Mouse (Mus musculus) brain, adult 2 months (tissue): ENCODE data around the gene Armc12.
A peak's percentile ranks its signal among the peaks of the same experiment; 100 is the strongest.
"Not testable (repeated sequence)": the region's sequence is repeated elsewhere in the genome, so short reads cannot be mapped to it uniquely, and the experiment has no call there.

ENCODE experiments used
- DNase-seq: peaks from one replicate; pipeline ENCODE4 v3.0.0; 2011; ENCODE audit warnings: low read depth, low spot score

The Armc12 gene

DNA sequence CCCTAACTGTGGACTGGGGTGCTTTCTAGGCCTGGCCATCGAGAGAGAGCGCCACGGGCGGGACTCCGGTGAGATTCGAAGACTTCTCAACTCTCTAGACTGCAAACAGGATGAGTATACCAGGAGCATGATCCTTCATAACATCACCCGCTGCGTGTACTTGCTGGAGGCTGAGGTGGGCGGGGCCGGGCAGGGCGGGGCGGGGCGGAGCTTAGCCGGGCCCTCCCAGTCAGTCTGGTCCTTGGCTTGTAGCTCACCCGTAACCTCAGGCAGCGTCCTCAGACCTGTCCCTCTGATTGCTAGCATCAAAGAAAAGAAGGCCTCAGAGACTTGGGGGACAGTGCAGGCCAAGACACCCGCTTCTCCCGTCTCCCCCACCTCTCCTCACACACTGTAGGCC, 1.3 kb downstream of the Armc12 start:
- no peak for DNase-seq

DNA sequence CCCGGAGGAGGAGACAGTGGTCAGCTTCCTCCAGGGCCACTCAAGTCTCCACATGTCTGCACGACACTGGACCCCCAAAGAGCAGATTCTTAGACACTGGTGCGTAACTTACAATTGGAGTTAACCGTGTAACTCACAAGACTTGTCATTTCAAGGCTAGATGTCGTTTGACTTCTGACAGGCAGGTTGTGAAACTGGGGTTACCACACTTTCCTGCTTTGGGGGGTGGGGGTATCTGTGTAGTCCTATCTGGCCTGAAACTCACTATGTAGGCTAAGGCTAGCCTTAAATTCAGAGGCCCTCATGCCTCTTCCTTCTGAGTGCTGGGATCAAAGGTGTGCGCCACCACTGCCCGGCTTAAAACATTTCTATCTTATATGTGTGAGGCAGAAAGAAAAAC, 2.0 kb downstream of the Armc12 start:
- DNase-seq: no peak

DNA sequence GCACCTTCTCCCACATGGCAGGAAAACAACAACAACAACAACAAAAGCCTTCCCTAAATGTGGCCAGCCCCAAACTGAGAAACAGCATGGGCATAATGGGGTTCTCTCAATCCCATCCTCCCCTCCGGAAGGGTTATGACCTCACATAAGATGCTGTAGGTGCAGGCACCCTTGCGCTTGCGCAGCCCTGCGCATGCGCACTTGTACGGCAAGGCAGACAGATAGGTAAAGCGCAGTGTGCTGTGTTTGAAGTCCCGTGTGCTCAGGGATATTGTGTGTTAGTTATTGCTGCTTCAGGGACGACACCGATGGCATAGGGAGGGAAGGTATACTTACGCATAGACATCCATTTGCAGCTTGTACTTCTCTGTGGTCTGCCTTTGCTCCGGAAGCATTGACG, 2.7 kb downstream of the Armc12 start:
- no peak for DNase-seq

DNA sequence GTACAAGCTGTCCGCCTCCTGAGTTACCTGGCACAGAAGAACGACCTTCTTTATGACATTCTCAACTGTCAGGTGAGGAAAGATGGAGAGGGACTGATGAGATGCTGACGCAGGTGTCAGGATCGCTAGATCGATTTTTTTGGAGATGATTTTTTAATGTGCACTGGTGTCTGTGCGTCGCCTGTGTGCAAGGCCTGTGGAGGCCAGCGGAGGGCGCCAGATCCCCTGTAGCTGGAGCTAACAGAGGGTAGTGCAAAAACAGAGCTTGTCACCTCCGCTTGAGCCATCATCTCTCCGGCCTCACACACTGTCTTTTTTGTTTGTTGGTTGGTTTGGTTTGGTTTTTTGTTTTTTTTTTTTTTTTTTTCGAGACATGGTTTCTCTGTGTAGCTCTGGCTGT, 7.3 kb downstream of the Armc12 start:
- DNase-seq: no peak

GRCm38 (mm10) chr17:28546925-28547324, 16.3 kb downstream of the Armc12 start:
- DNase-seq: no peak

DNA sequence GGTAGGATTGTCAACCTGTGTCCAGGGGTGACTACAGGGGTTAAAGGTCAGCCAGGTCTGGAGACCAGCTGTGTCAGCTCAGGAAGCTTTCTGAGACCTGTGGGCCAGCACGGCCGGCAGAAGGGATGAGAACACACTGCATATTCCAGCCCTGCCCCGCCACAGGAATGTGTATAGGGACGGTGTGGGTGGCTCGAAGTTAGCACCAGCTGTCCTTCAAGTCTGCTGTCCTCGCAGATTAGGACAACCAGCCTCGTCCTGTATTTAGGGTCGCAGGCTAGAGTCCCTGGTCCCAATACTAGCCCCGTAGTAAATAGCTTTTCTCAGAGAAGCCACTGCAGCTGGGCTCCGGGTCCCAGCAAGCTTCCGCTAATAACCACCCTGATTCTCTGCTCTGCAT, 17.9 kb downstream of the Armc12 start:
- DNase-seq: no peak

DNA sequence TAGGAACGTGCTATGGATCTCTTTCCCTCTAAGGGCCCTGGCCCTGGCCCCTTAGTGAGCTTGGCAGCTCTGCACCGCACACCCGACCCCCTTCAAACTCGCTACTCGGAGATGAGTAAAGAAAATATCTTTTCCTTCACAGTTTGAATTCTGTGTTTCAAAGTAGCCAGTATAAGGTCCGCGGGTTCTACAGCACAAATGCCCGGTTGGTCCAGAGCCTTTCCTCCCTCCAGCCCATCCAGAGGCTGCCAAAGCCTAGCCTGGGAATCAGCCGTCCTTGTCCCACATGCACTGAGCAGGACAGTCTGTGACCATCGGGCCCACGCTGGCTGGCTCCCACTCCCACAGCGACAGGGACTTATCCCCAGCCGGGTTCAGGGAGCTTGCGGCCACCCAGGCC, 18.5 kb downstream of the Armc12 start, which contains the start of gene Clpsl2:
TSS of gene Clpsl2 (plus strand) at position 301 of the 400 bp plus-strand sequence.
- no peak for DNase-seq

GRCm38 (mm10) chr17:28553040-28553793, 22.6 kb downstream of the Armc12 start:
- peak; percentile 82 for DNase-seq

DNA sequence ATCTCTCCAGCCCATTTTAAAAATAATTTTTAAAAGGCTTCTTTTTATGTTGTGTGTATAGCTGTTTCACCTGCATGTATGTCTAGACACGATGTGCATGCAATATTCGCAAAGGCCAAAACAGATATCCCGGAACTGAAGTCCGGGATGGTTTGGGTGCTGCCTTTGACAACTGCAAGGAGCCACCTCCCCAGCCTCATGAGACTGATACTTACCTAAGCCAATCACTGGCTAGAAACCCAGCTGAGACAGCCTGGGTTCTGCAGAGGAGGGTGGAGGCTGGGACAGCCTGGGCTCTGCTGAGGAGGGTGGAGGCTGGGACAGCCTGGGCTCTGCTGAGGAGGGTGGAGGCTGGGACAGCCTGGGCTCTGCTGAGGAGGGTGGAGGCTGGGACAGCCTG, 23.4 kb downstream of the Armc12 start:
- not testable (repeated sequence) for DNase-seq

DNA sequence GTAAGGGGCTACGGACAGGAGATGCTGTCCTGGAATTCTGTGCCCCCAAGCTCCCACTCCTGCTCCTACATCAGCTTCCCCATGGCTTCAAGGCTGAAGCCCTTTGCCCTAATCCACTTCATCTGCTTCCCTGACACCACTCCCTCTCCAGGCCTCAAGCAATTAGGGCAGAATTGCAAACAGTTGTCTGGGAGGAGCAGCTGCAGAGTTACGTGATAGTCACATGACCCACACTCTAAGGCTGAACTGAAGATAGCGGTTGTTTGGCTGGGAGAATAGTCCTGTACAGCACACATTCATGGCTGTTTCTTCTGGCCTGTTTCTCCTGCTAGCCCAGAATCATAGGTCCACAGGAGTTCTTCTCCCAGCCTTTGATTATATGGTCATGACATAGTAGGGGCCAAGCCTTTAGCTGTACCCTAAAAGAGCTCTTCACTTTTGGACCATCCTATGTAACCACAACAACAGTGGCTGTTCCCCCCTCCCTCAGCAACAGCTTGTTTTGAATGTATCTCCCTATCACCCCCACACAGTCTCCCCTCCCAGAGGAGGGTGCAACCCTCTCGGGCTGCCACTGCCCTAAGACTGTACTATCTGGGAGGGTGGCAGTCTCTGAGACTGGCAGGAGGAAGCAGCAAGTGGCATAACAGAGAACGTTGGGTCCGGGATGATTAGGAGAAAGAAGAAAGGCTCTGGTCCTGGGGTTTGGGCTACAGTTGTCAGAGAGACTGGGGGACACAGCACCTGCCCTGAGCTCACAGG, 26.2 kb downstream of the Armc12 start:
- DNase-seq: peak; percentile 53

GRCm38 (mm10) chr17:28557772-28558171, 27.2 kb downstream of the Armc12 start:
- DNase-seq: no peak

DNA sequence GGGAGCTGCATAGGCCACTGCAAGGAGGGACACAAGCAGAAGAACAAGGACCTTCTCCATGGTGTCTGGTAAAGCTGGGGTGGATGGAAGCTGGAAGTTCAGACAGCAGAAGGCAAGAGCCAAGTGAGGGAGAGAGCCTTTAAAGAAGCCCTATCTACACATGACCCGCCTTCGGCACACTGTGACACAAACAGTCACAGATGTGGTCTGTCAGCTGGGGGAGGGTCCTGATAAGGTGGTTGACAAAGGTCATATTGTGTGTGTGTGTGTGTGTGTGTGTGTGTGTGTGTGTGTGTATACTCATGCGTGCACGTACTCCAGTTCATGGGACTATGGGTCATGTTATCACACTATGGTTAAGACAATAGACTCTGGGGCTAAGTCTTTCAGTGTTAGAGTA, 30.0 kb downstream of the Armc12 start, which contains the start of gene Clps:
TSS of gene Clps (minus strand) at position 169 of the 400 bp plus-strand sequence.
- no peak for DNase-seq

DNA sequence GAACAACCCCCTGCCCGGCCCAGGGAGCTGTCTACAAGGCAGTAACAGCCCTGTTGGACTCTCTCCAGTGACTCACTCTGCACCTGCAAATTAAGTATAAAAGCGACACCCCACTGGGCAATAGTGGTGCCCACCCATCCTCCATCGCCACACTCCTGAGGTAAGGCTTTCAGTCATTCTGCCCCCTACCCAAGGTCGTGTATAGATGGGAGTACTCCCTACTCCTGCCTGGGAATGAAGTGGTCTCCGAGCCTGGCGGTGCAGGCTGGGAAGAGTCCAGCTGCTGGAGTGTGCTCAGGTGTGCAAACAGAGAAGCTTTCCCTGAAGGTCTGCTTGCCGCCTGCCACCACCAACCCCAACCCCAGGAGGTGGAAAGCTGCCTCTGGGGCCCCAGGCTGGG, 31.0 kb downstream of the Armc12 start:
- DNase-seq: no peak

- DNase-seq: no peak
These were observed 34.6 kb downstream of the Armc12 start for GRCm38 (mm10) chr17:28565181-28565580.

DNA sequence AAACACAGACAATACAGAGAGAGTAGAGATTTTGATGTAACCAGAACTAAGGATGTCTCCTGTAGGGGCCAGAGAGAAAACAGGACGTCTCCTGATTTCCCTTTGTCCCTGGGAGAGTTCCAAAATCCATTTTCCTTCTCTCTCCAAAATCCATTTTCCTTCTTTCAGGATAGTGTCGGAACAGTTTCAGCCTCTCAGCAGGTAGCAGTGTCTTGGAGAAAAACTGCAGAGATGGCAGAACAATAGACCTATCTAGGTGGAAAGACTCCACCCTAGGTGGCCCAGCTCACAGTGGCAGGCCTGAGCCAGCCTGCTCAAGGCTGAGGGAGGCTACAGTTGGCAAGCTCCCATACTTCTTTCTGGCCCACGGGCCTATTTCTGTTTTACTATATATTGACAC, 36.9 kb downstream of the Armc12 start:
- DNase-seq: no peak

- no peak for DNase-seq
These were observed 41.3 kb downstream of the Armc12 start for GRCm38 (mm10) chr17:28571868-28572267.

DNA sequence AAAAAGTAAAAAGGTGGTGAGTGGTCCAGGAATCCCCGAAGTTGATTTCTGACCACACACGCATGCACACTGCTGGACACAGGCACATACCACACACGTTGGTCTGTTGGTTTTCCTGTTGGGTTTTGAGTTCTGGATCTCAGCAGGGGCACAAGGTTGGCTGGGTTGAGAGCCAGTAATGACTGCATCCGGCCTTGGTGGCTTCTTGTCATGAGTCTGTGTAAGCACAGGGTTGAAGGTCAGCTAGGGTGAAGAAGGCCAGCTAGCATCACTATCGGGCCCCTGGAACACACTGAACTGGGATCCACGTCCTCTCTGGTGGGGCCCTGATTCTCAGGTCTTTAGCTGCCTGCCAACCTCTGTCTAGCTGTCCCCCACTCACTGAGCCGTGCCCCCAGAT, 41.9 kb downstream of the Armc12 start:
- no peak for DNase-seq

DNA sequence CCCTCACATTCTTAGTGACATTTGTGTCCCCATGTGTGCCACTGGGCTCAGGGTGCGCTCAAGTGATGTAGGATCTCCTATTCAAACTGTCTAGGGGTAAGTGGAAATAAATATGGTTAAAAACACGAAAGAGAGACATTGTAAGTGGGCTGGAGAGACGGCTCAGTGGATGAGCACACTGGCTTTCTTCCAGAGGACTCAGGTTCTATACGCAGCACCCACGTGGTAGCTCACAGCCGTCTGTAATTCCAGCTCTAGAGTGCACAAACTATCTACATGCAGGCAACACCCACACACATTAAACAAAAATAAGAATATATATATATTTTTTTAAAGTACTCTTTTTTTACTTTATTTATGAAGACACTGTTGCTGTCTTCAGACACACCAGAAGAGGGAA, 42.3 kb downstream of the Armc12 start:
- DNase-seq: peak; percentile 56

GRCm38 (mm10) chr17:28575244-28576125, 44.9 kb downstream of the Armc12 start, which contains the start of gene Lhfpl5:
TSS of gene Lhfpl5 (plus strand) at chr17:28575641.
- peak; percentile 58 for DNase-seq

GRCm38 (mm10) chr17:28580396-28580795, 49.8 kb downstream of the Armc12 start:
- DNase-seq: no peak

DNA sequence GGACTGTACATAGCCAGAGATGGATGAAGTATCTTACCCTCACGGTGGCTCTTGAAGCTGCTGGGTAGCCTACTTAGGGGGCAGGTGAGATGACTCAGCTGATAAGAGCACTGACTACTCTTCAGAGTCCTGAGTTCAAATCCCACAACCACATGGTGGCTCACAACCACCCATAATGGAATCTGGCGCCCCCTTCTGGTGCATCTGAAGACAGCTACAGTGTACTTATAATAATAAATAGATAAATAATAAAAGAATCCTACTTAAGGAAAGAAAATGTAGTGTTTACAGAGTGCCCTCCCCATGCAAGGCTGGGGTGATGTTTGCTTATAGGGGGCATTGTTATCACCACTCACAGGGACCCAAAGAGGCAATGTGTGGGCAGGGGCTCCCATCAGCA, 50.5 kb downstream of the Armc12 start:
- DNase-seq: no peak

GRCm38 (mm10) chr17:28586509-28586908, 55.9 kb downstream of the Armc12 start:
- no peak for DNase-seq
